Mouse (Mus musculus) olfactory bulb, adult 2 months (tissue): ENCODE measurements at regions not wholly inside any gene's neighbourhood (a gene's known extent, or its start where the extent isn't known, plus 50 kb on each side); places are given as distances from the start of the nearest gene placed in this dataset.

ENCODE experiments used
- H3K27ac ChIP-seq: fragments of 200-500 bp; 2 replicates; pipeline ENCODE4 v1.5.1; 2012; ENCODE audit warnings: low read depth, low read length; ENCODE audit not compliant: insufficient read depth
- H3K4me1 ChIP-seq: fragments of 200-500 bp; 2 replicates; pipeline ENCODE4 v1.6.1; 2012; ENCODE audit warnings: low read length; ENCODE audit not compliant: control insufficient read depth, insufficient read depth
- H3K4me3 ChIP-seq: fragments of 200-500 bp; 2 replicates; pipeline ENCODE4 v1.5.1; 2012; ENCODE audit warnings: mild to moderate bottlenecking, low read depth, low read length, moderate library complexity; ENCODE audit not compliant: insufficient read depth
- CTCF ChIP-seq: fragments of 200-500 bp; IDR thresholded peaks from 2 replicates; pipeline ENCODE4 v1.5.1; 2012; ENCODE audit warnings: low read depth, mild to moderate bottlenecking, low read length, moderate library complexity; ENCODE audit not compliant: insufficient read depth
- POLR2A ChIP-seq: fragments of 200-500 bp; IDR thresholded peaks from 2 replicates; pipeline ENCODE4 v1.6.1; 2012; ENCODE audit warnings: mild to moderate bottlenecking, low read depth, low read length, moderate library complexity; ENCODE audit not compliant: insufficient read depth
- WGBS: fragments of 180-500 bp; shearing (Covaris S2); methylation state at CpG from one replicate; pipeline ENCODE4 v1.1.7; 2018; 5-methylcytosine and 5-hydroxymethylcytosine counted together

DNA sequence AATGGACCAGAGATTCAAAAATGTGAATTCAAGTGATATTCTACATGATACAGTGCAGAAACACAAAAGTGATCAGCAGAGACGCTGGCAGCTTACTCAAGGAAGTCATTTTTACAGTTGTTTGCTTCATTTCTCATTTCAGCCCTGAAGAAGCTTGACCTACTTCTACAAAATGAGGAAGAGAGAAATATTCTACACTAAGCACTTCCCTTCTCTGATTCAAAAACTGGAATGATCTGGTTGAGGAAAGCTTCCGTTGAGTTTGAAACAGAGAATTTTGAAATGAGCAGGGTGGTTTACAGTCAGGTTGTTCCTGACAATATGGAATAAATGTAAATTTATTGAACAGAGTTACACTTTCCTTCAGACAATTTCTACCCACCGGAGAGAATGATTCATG lies 478.1 kb upstream of the Alcam start:
- Histone ChIP-seq H3K4me1 (no peaks in the 10 kb centered on the region), H3K4me3 (no peak overlapping the region), H3K27ac (no peak overlapping the region)
- WGBS, result 83% methylated on average over 3 of the region's 3 CpGs
- TF ChIP-seq POLR2A (no peak), CTCF (no peak)

DNA sequence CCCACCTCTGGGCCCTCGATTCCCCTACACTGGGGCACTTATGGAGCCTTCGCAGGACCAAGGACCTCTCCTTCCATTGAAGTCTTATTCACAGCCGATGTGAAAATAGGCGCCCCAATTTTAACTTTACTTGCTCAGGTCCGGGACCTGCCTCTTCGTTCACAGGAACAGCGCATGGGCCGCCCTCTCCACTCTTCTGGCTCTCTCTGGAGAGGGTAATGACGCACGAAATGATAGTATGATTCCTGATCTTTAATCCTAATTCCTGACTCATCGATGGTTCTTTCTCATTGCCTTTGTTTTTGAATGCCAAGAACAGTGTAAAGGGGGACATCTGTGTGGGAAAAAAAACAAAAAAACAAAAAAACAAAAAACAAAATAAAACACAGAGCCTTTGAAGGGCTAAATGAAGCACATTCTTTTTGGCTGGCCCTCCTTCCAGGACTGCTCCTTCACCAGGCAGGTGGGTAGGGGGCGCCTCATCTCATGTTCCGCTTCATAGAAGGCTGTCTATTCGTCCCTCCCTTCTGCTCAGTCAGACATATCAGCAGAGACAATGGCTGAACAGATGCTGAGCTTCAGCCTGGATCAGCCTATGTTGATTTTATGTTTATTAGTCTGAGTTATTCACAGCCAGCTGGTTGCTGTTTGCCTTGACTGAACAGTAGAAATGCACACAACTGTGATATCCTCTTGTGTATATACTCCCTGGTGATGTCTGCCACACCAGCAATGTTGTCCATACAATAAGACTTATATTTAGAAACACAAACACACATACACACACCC lies 438.8 kb upstream of the Alcam start:
- 52% methylated on average over 14 of the region's 14 CpGs for WGBS
- H3K4me3 ChIP-seq, result no peak overlapping the region
- no peak for TF ChIP-seq CTCF
- no peak for TF ChIP-seq POLR2A
- peaks cover 3% of the 10 kb centered on the region; the same call in 1 of the 2 replicates for H3K4me1 ChIP-seq
- peak overlapping the region; percentile 33; the same call in 1 of the 2 replicates for H3K27ac ChIP-seq

DNA sequence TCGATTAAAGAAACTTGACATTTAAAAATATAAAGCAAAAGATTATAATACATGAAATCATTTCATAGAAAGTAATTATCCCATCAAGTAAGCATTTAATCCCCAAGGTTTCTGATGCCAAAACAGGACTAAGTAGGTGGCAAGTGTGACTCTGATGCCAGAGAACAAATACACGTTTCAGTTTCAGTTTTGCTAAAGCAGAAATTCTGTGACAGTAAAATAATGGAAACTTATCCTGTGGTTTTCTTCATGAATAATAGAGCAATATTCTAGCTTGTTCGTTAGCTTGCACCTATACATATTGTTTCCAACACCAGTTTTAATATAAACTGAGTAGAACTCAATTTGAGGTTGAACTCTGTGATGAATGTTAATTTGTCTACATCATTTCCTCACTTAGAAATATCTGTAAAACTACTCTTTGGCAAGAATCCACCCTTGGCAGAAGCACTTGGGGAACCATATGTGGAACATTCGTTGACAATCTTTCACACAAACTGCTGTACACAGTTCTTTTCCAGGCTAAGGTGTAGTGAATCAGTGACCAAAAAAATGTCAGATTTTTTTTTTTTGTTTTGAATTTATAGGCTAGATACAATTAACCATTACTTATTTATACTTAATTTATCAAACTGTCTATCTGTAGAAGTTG lies 425.7 kb upstream of the Alcam start:
- no peak for TF ChIP-seq CTCF
- H3K4me1 ChIP-seq, result no peaks in the 10 kb centered on the region
- no peak overlapping the region for H3K4me3 ChIP-seq
- no peak overlapping the region for H3K27ac ChIP-seq
- WGBS, result 67% methylated on average over 4 of the region's 4 CpGs

DNA sequence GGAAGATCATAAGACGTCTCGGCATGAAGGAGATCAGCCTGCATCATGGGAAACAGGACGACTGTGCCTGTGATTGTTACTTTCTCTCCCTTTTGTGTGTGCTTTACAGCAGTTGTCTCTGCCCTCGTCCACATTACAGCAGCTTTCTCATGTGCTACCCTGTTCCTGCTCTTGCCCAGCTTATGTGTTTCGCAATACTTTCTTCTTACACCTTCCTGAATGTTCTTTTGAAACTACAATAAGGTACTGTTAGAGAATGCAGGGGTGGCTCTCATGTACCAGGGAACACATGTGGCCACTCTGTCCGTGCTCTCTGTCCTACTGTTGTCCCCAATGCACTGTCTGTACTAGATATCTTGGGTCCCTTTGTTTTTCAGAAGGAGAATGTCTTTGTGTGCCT lies 414.0 kb upstream of the Alcam start:
- WGBS, result 87% methylated on average over 6 of the region's 6 CpGs
- TF ChIP-seq CTCF, result no peak
- no peak for TF ChIP-seq POLR2A
- Histone ChIP-seq H3K4me1 (no peaks in the 10 kb centered on the region), H3K4me3 (no peak overlapping the region), H3K27ac (no peak overlapping the region)

DNA sequence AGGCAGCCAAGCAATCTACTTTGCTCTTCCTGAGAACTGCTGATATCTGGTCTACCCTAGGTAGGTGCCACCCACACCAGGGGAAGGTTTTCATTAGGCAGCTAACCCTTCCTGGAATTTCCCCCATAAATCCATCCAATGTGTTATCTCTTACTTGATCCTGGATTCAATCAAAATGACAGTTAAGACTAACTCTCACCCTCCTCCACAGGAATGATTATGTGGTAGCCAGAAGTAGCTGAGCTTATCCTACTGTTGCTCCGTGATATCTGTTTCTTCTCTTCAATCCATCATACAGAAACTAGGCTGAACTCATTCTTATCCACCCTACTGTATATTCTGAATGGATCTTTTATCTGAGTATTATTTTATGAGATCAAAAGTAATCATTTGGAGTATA lies 409.7 kb upstream of the Alcam start:
- no peak overlapping the region for H3K27ac ChIP-seq
- H3K4me3 ChIP-seq, result no peak overlapping the region
- WGBS, result 93% methylated on average over 1 of the region's 1 CpGs
- H3K4me1 ChIP-seq, result no peaks in the 10 kb centered on the region
- TF ChIP-seq CTCF (no peak), POLR2A (no peak)

DNA sequence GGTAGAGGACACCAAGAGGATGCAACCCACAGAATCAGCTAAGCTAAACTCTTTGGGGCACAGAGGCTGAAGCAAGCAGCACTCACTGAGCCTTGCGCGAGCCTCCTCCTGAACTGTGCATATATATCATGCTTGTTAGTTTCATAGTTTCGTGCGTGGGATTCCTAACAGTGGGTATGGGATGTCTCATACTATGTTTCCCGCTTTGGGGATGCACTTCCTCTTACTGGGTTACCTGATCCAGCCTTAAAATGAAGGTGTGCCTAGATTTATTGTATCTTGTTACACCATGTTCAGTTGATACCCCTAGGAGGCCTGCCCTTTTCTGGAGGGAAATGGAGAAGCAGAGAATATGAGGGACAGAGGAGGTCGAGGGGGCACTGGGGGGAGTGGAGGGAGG lies 407.4 kb upstream of the Alcam start:
- Histone ChIP-seq H3K27ac (no peak overlapping the region), H3K4me1 (no peaks in the 10 kb centered on the region), H3K4me3 (no peak overlapping the region)
- 94% methylated on average over 6 of the region's 6 CpGs for WGBS
- TF ChIP-seq CTCF (no peak), POLR2A (no peak)

DNA sequence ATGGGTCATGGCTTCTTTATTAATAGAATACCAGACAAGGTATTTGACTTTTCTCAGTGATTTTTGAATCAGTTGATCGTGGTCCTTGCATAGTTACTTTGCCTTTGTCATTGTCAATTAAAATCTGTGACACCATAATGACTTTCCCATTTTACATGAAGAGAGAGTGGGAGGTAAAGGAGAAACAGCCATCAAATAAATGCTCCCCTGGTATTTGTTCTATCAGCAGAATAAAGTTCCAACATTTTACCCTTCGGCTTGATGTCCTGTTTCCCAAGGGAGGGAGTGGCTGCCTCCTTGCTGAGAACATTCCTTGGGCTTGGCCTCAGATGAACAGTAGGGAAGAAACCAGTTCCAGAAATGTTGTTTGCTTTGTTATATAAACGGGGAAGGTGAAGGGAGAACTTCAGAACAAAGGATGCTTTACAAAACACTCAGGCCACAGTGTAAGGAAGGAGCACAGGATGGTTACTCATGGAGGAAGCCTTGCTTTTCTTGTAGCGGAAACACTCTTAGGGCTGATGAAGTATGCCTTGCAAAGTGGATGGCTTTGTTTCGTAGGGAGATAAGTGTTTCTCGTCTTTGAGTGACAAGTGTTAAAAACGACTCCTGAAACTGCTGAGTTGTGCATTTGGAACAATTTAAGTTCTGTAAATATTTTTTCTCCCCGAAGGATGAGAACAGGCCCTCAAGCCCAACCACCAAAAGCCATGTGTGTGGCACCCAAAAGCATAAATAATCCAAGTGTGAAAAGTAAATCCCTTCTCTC lies 404.8 kb upstream of the Alcam start:
- 63% methylated on average over 8 of the region's 8 CpGs for WGBS
- TF ChIP-seq POLR2A (no peak), CTCF (no peak)
- H3K4me1 ChIP-seq, result no peaks in the 10 kb centered on the region
- no peak overlapping the region for H3K4me3 ChIP-seq
- H3K27ac ChIP-seq, result no peak overlapping the region

DNA sequence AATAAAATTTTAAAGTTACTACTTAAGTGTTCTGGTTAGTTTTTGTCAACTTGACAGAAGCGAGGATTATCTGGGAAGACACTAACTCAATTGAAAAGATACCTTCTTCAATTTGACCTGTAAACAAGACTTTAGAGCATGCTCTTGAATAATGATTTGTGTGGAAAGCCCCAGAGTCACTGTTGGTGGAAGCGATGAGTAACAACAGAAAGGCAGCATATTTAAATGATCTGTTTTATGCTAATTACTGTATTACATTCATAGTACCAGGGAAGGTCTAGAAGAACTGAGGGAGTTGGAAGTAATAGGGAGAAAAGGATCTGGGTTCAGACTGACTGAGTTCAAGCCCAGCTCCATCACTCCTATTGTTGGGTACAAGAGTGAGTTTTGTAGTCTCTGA lies 397.3 kb upstream of the Alcam start:
- no peak for TF ChIP-seq CTCF
- no peak for TF ChIP-seq POLR2A
- 98% methylated on average over 2 of the region's 2 CpGs for WGBS
- no peak overlapping the region for H3K4me3 ChIP-seq
- no peak overlapping the region for H3K27ac ChIP-seq
- H3K4me1 ChIP-seq, result no peaks in the 10 kb centered on the region

DNA sequence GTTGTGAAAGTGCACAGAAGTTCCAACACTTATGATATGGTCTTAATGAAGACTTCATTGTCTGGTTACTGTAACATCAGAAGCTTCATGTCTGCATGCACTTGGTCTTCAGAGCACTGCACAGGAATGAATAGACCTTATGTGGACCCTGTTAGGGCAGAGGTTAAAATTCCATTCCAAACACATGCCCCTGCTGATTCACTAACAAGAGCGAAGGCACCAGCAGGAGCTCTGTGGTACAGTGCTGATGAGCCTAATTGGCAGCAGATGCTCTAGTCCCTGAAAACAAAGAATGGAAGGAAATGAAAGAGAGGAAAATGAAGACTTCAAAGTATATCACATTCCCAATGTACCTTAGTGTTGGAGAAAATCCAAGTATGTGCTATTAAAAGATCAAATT lies 365.1 kb upstream of the Alcam start:
- H3K4me1 ChIP-seq, result no peaks in the 10 kb centered on the region
- no peak overlapping the region for H3K27ac ChIP-seq
- no peak for TF ChIP-seq POLR2A
- no peak for TF ChIP-seq CTCF
- no peak overlapping the region for H3K4me3 ChIP-seq
- 65% methylated on average over 1 of the region's 1 CpGs for WGBS
